Mouse (Mus musculus) olfactory bulb, adult 2 months (tissue): ENCODE data around the gene Fam168a. TPM values are rescaled to one million over a fixed set of nuclear protein-coding genes. Genes with fewer than 3 reads are reported as not detected.
"Not testable (repeated sequence)": the region's sequence is repeated elsewhere in the genome, so short reads cannot be mapped to it uniquely, and the experiment has no call there.

ENCODE experiments used
- H3K27ac ChIP-seq: fragments of 200-500 bp; 2 replicates; pipeline ENCODE4 v1.5.1; 2012; ENCODE audit warnings: low read depth, low read length; ENCODE audit not compliant: insufficient read depth
- H3K4me1 ChIP-seq: fragments of 200-500 bp; 2 replicates; pipeline ENCODE4 v1.6.1; 2012; ENCODE audit warnings: low read length; ENCODE audit not compliant: control insufficient read depth, insufficient read depth
- H3K4me3 ChIP-seq: fragments of 200-500 bp; 2 replicates; pipeline ENCODE4 v1.5.1; 2012; ENCODE audit warnings: mild to moderate bottlenecking, low read depth, low read length, moderate library complexity; ENCODE audit not compliant: insufficient read depth
- CTCF ChIP-seq: fragments of 200-500 bp; IDR thresholded peaks from 2 replicates; pipeline ENCODE4 v1.5.1; 2012; ENCODE audit warnings: low read depth, mild to moderate bottlenecking, low read length, moderate library complexity; ENCODE audit not compliant: insufficient read depth
- POLR2A ChIP-seq: fragments of 200-500 bp; IDR thresholded peaks from 2 replicates; pipeline ENCODE4 v1.6.1; 2012; ENCODE audit warnings: mild to moderate bottlenecking, low read depth, low read length, moderate library complexity; ENCODE audit not compliant: insufficient read depth
- WGBS: fragments of 180-500 bp; shearing (Covaris S2); methylation state at CpG from one replicate; pipeline ENCODE4 v1.1.7; 2018; 5-methylcytosine and 5-hydroxymethylcytosine counted together
- polyA plus RNA-seq: library from polyadenylated mRNA; stranded (reverse); fragments of >200 nt; gene quantifications from 2 replicates; pipeline ENCODE4 v1.2.4, GENCODE M21; 2012; ENCODE audit warnings: low replicate concordance; ENCODE audit not compliant: missing spikeins, insufficient read depth, insufficient read length

Fam168a gene
- polyA plus RNA-seq, 1 experiment, result not detected

GRCm38 (mm10) chr7:100840906-100841305 lies 134.5 kb downstream of the Fam168a start:
- H3K27ac ChIP-seq, result no peak overlapping the region
- TF ChIP-seq POLR2A (no peak), CTCF (no peak)
- H3K4me1 ChIP-seq, result peaks cover 2% of the 10 kb centered on the region
- WGBS, result 95% methylated on average over 1 of the region's 1 CpGs
- no peak overlapping the region for H3K4me3 ChIP-seq

GRCm38 (mm10) chr7:100841608-100842007 lies 135.2 kb downstream of the Fam168a start:
- TF ChIP-seq POLR2A (no peak), CTCF (no peak)
- Histone ChIP-seq H3K4me3 (no peak overlapping the region), H3K27ac (no peak overlapping the region), H3K4me1 (peaks cover 2% of the 10 kb centered on the region)
- WGBS, result 94% methylated on average over 6 of the region's 6 CpGs

- Histone ChIP-seq H3K4me1 (peaks cover 2% of the 10 kb centered on the region), H3K4me3 (no peak overlapping the region), H3K27ac (no peak overlapping the region)
- no peak for TF ChIP-seq POLR2A
- no peak for TF ChIP-seq CTCF
- 89% methylated on average over 5 of the region's 5 CpGs for WGBS
Measured at GRCm38 (mm10) chr7:100842175-100842574, 135.7 kb downstream of the Fam168a start.

GRCm38 (mm10) chr7:100843866-100844265 lies 137.4 kb downstream of the Fam168a start:
- peaks cover 2% of the 10 kb centered on the region for H3K4me1 ChIP-seq
- TF ChIP-seq POLR2A, result no peak
- no peak for TF ChIP-seq CTCF
- H3K27ac ChIP-seq, result no peak overlapping the region
- H3K4me3 ChIP-seq, result no peak overlapping the region
- 86% methylated on average over 2 of the region's 2 CpGs for WGBS

- no peak for TF ChIP-seq CTCF
- TF ChIP-seq POLR2A, result no peak
- WGBS, result 59% methylated on average over 2 of the region's 2 CpGs
- Histone ChIP-seq H3K27ac (no peak overlapping the region), H3K4me1 (peaks cover 2% of the 10 kb centered on the region), H3K4me3 (no peak overlapping the region)
Measured at GRCm38 (mm10) chr7:100844385-100845025, 138.1 kb downstream of the Fam168a start.

- Histone ChIP-seq H3K4me3 (no peak overlapping the region), H3K27ac (no peak overlapping the region), H3K4me1 (peaks cover 2% of the 10 kb centered on the region)
- TF ChIP-seq CTCF (no peak), POLR2A (no peak)
Measured at GRCm38 (mm10) chr7:100845026-100845400, 138.6 kb downstream of the Fam168a start.

- no peak overlapping the region for H3K27ac ChIP-seq
- no peak for TF ChIP-seq POLR2A
- TF ChIP-seq CTCF, result no peak
- WGBS, result 45% methylated on average over 1 of the region's 1 CpGs
- H3K4me1 ChIP-seq, result peaks cover 2% of the 10 kb centered on the region
- H3K4me3 ChIP-seq, result no peak overlapping the region
Measured at GRCm38 (mm10) chr7:100845412-100845811, 139.0 kb downstream of the Fam168a start.

GRCm38 (mm10) chr7:100846033-100846432 lies 139.6 kb downstream of the Fam168a start:
- not testable (repeated sequence) for H3K27ac ChIP-seq, H3K4me1 ChIP-seq, H3K4me3 ChIP-seq
- WGBS, result 70% methylated on average over 7 of the region's 7 CpGs

GRCm38 (mm10) chr7:100847131-100847530 lies 140.7 kb downstream of the Fam168a start:
- H3K4me3 ChIP-seq, result no peak overlapping the region
- WGBS, result 93% methylated on average over 6 of the region's 6 CpGs
- H3K27ac ChIP-seq, result no peak overlapping the region
- TF ChIP-seq POLR2A, result no peak
- TF ChIP-seq CTCF, result no peak
- peaks cover 16% of the 10 kb centered on the region for H3K4me1 ChIP-seq

- Histone ChIP-seq H3K4me1 (peaks cover 25% of the 10 kb centered on the region), H3K27ac (no peak overlapping the region), H3K4me3 (no peak overlapping the region)
- TF ChIP-seq CTCF (peak; percentile 29; the same call in 1 of the 2 replicates), POLR2A (no peak)
- WGBS, result 37% methylated on average over 6 of the region's 6 CpGs
Measured at GRCm38 (mm10) chr7:100848744-100849143, 142.3 kb downstream of the Fam168a start.
